Mouse (Mus musculus) left cerebral cortex, postnatal 10 days (tissue): ENCODE data around the gene Hdac6. TPM values are rescaled to one million over a fixed set of nuclear protein-coding genes. Genes with fewer than 3 reads are reported as not detected.
"Not testable (repeated sequence)": the region's sequence is repeated elsewhere in the genome, so short reads cannot be mapped to it uniquely, and the experiment has no call there.

ENCODE experiments used
- DNase-seq, 2 experiments: peaks; one replicate each; pipeline ENCODE4 v3.0.0; 2021 to 2022; ENCODE audit warnings: low spot score in 2 of 2, mixed read lengths in 1 of 2; ENCODE audit errors: extremely low spot score in 1 of 2
- intact Hi-C: fragments of 180-260 bp; cut with DNase I; formaldehyde crosslinking; loops from one replicate; pipeline ENCODE4 v1.15.1; 2025
- total RNA-seq, 2 experiments: library from RNA; stranded (reverse); gene quantifications; 2 replicates each; pipeline ENCODE4 v1.2.3; 2021

The Hdac6 gene
- total RNA-seq, 2 experiments from 2014 or later = 59.7 to 65.0 TPM

- DNase-seq = no peak
- intact Hi-C loops = no loop called here
These were observed 20.6 kb downstream of the Hdac6 start for GRCm38 (mm10) chrX:7927116-7927515.

- DNase-seq = no peak
- intact Hi-C loops = no loop called here
These were observed 21.4 kb downstream of the Hdac6 start for GRCm38 (mm10) chrX:7926266-7926665.

- no peak for DNase-seq
- intact Hi-C loops = no loop called here
These were observed 25.7 kb downstream of the Hdac6 start for GRCm38 (mm10) chrX:7922032-7922431.

- peak; percentile 31 to 66 for DNase-seq
- intact Hi-C loops = loop anchor here (5.0 kb wide), 1 partner anchor 98 kb away; the partner anchor contains the start of gene Glod5
These were observed 27.9 kb downstream of the Hdac6 start, which contains the start of gene Pcsk1n for GRCm38 (mm10) chrX:7919601-7920383. Gene Pcsk1n (plus strand): TSS chrX:7919822.

GRCm38 (mm10) chrX:7917960-7918359, 29.7 kb downstream of the Hdac6 start:
- intact Hi-C loops = loop anchor here (5.0 kb wide), 1 partner anchor 99 kb away; the partner anchor contains the start of gene Glod5
- not testable (repeated sequence) for DNase-seq

- DNase-seq = not testable (repeated sequence)
- intact Hi-C loops = loop anchor here (5.0 kb wide), 1 partner anchor 102 kb away; the partner anchor contains the start of gene Glod5
These were observed 32.0 kb downstream of the Hdac6 start for GRCm38 (mm10) chrX:7915669-7916068.

- intact Hi-C loops = no loop called here
- no peak for DNase-seq
These were observed 37.2 kb downstream of the Hdac6 start for GRCm38 (mm10) chrX:7910473-7910872.

- DNase-seq, intact Hi-C loops: not testable (repeated sequence)
These were observed 38.4 kb downstream of the Hdac6 start, which contains the start of gene Gm10490 for GRCm38 (mm10) chrX:7909242-7909641. Gene Gm10490 (plus strand): TSS chrX:7909542.

GRCm38 (mm10) chrX:7907735-7908134, 40.0 kb downstream of the Hdac6 start, which contains the start of gene Gm10491:
Gene Gm10491 (minus strand): TSS chrX:7907835.
- DNase-seq = no peak
- intact Hi-C loops = no loop called here

GRCm38 (mm10) chrX:7904441-7904840, 43.2 kb downstream of the Hdac6 start:
- intact Hi-C loops = no loop called here
- no peak for DNase-seq

- intact Hi-C loops = no loop called here
- peak; percentile 87 to 93 for DNase-seq
These were observed 48.5 kb downstream of the Hdac6 start, which contains the start of the genes Pqbp1 and Timm17b for GRCm38 (mm10) chrX:7898880-7899874. Gene Pqbp1 (minus strand): TSS chrX:7899269. Gene Timm17b (plus strand): TSS chrX:7899357.

- no peak for DNase-seq
These were observed 49.5 kb downstream of the Hdac6 start for GRCm38 (mm10) chrX:7898211-7898610.

GRCm38 (mm10) chrX:7883841-7884567, 63.7 kb downstream of the Hdac6 start, which contains the start of gene Slc35a2:
Gene Slc35a2 (plus strand): TSS chrX:7884028.
- peak; percentile 73 to 86 for DNase-seq
- intact Hi-C loops = no loop called here

More at GRCm38 (mm10) chrX:7898211-7898610, 49.5 kb downstream of the Hdac6 start:
- intact Hi-C loops = no loop called here

Other genes with a start within 250 kb of the Hdac6 start
- 10 to 100 TPM; 38.5 to 43.3 TPM for gene Wdr45, start 233.6 kb downstream of the Hdac6 start, total RNA-seq
- under 1 TPM in 1 of 2 experiments, not detected in 1; 0.69 TPM for gene Gm45208, start 225.6 kb downstream of the Hdac6 start, total RNA-seq
- gene Praf2, start 219.4 kb downstream of the Hdac6 start, total RNA-seq = 100 to 1,000 TPM in 1 of 2 experiments, 10 to 100 TPM in 1; 97.3 to 105 TPM
- 10 to 100 TPM; 28.9 to 29.7 TPM for gene Ccdc120, start 197.0 kb downstream of the Hdac6 start, total RNA-seq
- 10 to 100 TPM; 30.0 to 35.6 TPM for gene Tfe3, start 185.3 kb downstream of the Hdac6 start, total RNA-seq
- gene Gripap1, start 158.1 kb downstream of the Hdac6 start, total RNA-seq = 10 to 100 TPM; 79.5 to 84.6 TPM
- gene Kcnd1, start 125.6 kb downstream of the Hdac6 start, total RNA-seq = 10 to 100 TPM; 10.9 to 11.3 TPM
- 10 to 100 TPM; 64.5 to 65.6 TPM for gene Otud5, start 106.5 kb downstream of the Hdac6 start, total RNA-seq
- gene Pim2, start 69.6 kb downstream of the Hdac6 start, total RNA-seq = 10 to 100 TPM; 43.7 to 44.9 TPM
- 10 to 100 TPM; 43.4 to 47.5 TPM for gene Slc35a2, start 63.9 kb downstream of the Hdac6 start, total RNA-seq
- gene Pqbp1, start 48.6 kb downstream of the Hdac6 start, total RNA-seq = 10 to 100 TPM; 77.7 to 81.3 TPM
- gene Timm17b, start 48.5 kb downstream of the Hdac6 start, total RNA-seq = 10 to 100 TPM; 25.5 to 34.1 TPM
- not detected for gene Gm10491, start 40.1 kb downstream of the Hdac6 start, total RNA-seq
- not detected for gene Gm10490, start 38.3 kb downstream of the Hdac6 start, total RNA-seq
- gene Pcsk1n, start 28.1 kb downstream of the Hdac6 start, total RNA-seq = 100 to 1,000 TPM; 287 to 317 TPM
- gene Eras, start 19.3 kb downstream of the Hdac6 start, total RNA-seq = not detected
- not detected for gene Gata1, start 30.2 kb upstream of the Hdac6 start, total RNA-seq
- gene Glod5, start 70.6 kb upstream of the Hdac6 start, total RNA-seq = under 1 TPM; 0.57 to 0.73 TPM
- gene Suv39h1, start 126.9 kb upstream of the Hdac6 start, total RNA-seq = 10 to 100 TPM; 34.3 to 36.7 TPM
- 1 to 10 TPM; 1.4 to 1.5 TPM for gene Was, start 142.6 kb upstream of the Hdac6 start, total RNA-seq
- gene Wdr13, start 185.0 kb upstream of the Hdac6 start, total RNA-seq = 100 to 1,000 TPM; 231 to 242 TPM
- 100 to 1,000 TPM; 268 to 306 TPM for gene Rbm3, start 198.0 kb upstream of the Hdac6 start, total RNA-seq
- gene Tbc1d25, start 228.3 kb upstream of the Hdac6 start, total RNA-seq = 10 to 100 TPM; 14.4 to 17.7 TPM
- gene Ebp, start 245.6 kb upstream of the Hdac6 start, total RNA-seq = 10 to 100 TPM; 27.5 to 29.8 TPM